Mouse (Mus musculus) intestine, embryonic 16.5 days (tissue): ENCODE results near the gene Coro2a. TPM values are rescaled to one million over a fixed set of nuclear protein-coding genes. Genes with fewer than 3 reads are reported as not detected.

ENCODE experiments used
- ATAC-seq: fragments of 200-750 bp; cut with Nextera tagmentation; 2 replicates; pipeline ENCODE4 v1.8.0; 2017; ENCODE audit warnings: moderate TSS enrichment, moderate library complexity
- H3K27ac ChIP-seq: fragments of 300-500 bp; sonication (generic); 2 replicates; pipeline ENCODE4 v1.5.1; 2014; ENCODE audit warnings: mild to moderate bottlenecking, low read length
- H3K27me3 ChIP-seq: fragments of 300-500 bp; sonication (generic); replicated peaks from 2 replicates; pipeline ENCODE4 v1.6.1; 2014; ENCODE audit warnings: low read length, control low read depth, mixed read lengths; ENCODE audit not compliant: control insufficient read depth, insufficient read depth
- H3K36me3 ChIP-seq: fragments of 300-500 bp; sonication (generic); 2 replicates; pipeline ENCODE4 v1.6.1; 2014; ENCODE audit warnings: low read length, control low read depth; ENCODE audit not compliant: control insufficient read depth, insufficient read depth
- H3K4me1 ChIP-seq: fragments of 300-500 bp; sonication (generic); 2 replicates; pipeline ENCODE4 v1.6.1; 2014; ENCODE audit warnings: low read length, control low read depth, mixed read lengths; ENCODE audit not compliant: control insufficient read depth, insufficient read depth
- H3K4me2 ChIP-seq: fragments of 300-500 bp; sonication (generic); 2 replicates; pipeline ENCODE4 v1.6.1; 2014; ENCODE audit warnings: low read depth, low read length, control low read depth
- H3K4me3 ChIP-seq: fragments of 300-500 bp; sonication (generic); 2 replicates; pipeline ENCODE4 v1.5.1; 2014; ENCODE audit warnings: mild to moderate bottlenecking, low read length
- H3K9ac ChIP-seq: fragments of 300-500 bp; sonication (generic); 2 replicates; pipeline ENCODE4 v1.6.1; 2014; ENCODE audit warnings: low read depth, low read length
- H3K9me3 ChIP-seq: fragments of 300-500 bp; sonication (generic); 2 replicates; pipeline ENCODE4 v1.6.1; 2016; ENCODE audit warnings: low read length, control low read depth; ENCODE audit not compliant: control insufficient read depth
- WGBS: fragments of 180-500 bp; shearing (Covaris S2); extraction: QIAGEN DNeasy Blood & Tissue Kit; methylation state at CpG from one replicate; pipeline ENCODE4 v1.1.7; 2014; 5-methylcytosine and 5-hydroxymethylcytosine counted together
- polyA plus RNA-seq: library from polyadenylated mRNA; unstranded; fragments of >200 nt; fragmentation: Nextera tagmentation; extraction: Ambion mirVana; gene quantifications from 2 replicates; pipeline ENCODE4 v1.2.1, GENCODE M21; 2015

The Coro2a gene
- polyA plus RNA-seq, 1 experiment from 2014 or later: 99.8 TPM

DNA sequence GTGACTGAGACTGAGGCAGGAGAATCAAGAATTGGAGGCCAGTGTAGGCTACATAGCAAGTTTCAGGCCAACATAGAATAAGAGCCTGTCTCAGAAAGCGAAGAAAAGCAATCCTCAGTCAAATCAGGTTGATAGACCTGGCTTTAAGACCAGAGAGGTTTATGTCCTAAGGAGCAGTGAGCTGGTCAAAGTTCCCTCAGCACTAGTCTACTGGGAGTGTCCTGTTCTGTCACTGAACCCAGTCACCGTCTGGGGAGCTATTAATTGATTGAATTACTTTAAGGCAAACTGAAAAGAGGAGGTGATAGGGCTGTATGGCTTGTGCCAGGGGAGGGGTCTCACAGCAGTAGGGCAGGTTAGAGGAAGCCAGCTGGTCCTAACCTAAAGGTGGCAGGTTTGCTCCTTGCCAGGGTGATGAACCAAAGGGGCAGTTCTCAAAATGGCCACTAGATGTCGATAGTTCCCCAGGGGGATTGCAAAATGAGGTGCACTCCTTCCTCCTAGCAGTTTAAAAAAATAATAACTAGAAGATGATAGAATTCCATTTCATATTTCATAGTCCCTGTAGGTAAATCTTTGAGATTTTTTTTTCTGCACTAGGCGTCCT, 104.6 kb downstream of the Coro2a start:
- H3K36me3 ChIP-seq: peaks cover 16% of the 10 kb centered on the region
- peak overlapping the region; percentile 65 for H3K27ac ChIP-seq
- no peaks in the 10 kb centered on the region for H3K9me3 ChIP-seq
- ATAC-seq: peak; percentile 61
- H3K9ac ChIP-seq: no peak overlapping the region
- H3K4me3 ChIP-seq: no peak overlapping the region
- WGBS: 39% methylated on average over 4 of the region's 4 CpGs
- no peak overlapping the region for H3K4me2 ChIP-seq
- peaks cover 13% of the 10 kb centered on the region; the same call in 1 of the 2 replicates for H3K4me1 ChIP-seq
- no peaks in the 10 kb centered on the region for H3K27me3 ChIP-seq

DNA sequence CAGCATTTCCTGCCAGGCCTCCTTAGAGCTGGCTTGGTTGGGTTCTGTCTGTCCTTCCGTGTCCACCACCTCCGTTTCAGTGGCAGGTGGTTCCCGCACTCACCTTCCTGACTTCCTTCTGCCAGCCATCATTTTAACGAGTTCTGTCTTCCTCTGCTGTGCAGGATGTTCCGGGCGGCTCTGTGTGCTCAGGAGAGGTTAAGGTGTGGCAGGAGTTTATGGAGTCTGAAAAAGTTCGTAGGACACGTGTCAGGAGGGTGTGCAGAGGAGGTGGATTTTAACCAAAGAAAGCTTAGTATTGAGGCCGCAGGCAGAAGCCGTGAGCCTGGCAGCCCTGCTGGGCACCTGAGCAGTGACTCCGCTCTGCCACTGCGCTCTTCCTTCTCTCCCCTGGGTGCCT, 106.5 kb downstream of the Coro2a start:
- WGBS: 72% methylated on average over 12 of the region's 12 CpGs
- H3K36me3 ChIP-seq: peaks cover 9% of the 10 kb centered on the region
- H3K9me3 ChIP-seq: no peaks in the 10 kb centered on the region
- H3K4me3 ChIP-seq: no peak overlapping the region
- peak overlapping the region; percentile 75 for H3K27ac ChIP-seq
- peak overlapping the region; percentile 52 for H3K9ac ChIP-seq
- no peaks in the 10 kb centered on the region for H3K27me3 ChIP-seq
- peaks cover 18% of the 10 kb centered on the region; the same call in 1 of the 2 replicates for H3K4me1 ChIP-seq
- 0 out of 2 replicates have a peak overlapping the region, but pooled peaks have one; percentile 2 for H3K4me2 ChIP-seq
- ATAC-seq: peak; percentile 84

DNA sequence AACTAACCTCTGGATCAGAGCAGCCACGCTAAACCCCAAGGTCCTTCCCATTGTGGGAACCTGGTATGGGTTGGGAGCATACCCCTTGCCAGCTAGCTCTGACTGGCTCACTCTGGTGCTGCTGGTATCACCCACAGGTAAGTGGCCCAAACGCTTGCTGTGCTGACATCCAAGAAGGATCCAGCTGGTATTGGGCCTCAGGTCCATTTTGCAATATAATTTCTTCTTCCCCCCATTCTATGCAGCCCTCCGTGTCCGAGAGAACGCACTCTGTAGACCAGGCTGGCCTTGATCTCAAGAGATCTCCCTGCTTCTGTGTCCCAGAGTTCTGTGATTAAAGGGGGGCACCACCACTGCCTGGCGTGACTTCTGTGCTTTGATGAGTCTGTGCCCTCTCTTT, 108.9 kb downstream of the Coro2a start:
- H3K4me3 ChIP-seq: no peak overlapping the region
- no peak overlapping the region for H3K4me2 ChIP-seq
- H3K4me1 ChIP-seq: peaks cover 16% of the 10 kb centered on the region
- no peaks in the 10 kb centered on the region for H3K9me3 ChIP-seq
- no peak for ATAC-seq
- no peaks in the 10 kb centered on the region for H3K27me3 ChIP-seq
- WGBS: 91% methylated on average over 6 of the region's 6 CpGs
- peaks cover 9% of the 10 kb centered on the region for H3K36me3 ChIP-seq
- H3K9ac ChIP-seq: no peak overlapping the region
- H3K27ac ChIP-seq: no peak overlapping the region

- no peaks in the 10 kb centered on the region for H3K9me3 ChIP-seq
- peak within 1 kb of the TSS; percentile 87 for H3K9ac ChIP-seq
- H3K27ac ChIP-seq: peak within 1 kb of the TSS; percentile 72
- H3K4me3 ChIP-seq: peak within 1 kb of the TSS; percentile 87
- H3K27me3 ChIP-seq: no peaks in the 10 kb centered on the region
- peak; percentile 98 for ATAC-seq
- H3K4me2 ChIP-seq: peak within 1 kb of the TSS; percentile 77
- peaks cover 9% of the 10 kb centered on the region for H3K36me3 ChIP-seq
- WGBS: under 1% methylated on average over 58 of the region's 58 CpGs
- peaks cover 11% of the 10 kb centered on the region for H3K4me1 ChIP-seq
Measured at GRCm38 (mm10) chr4:46489028-46489925, 112.7 kb downstream of the Coro2a start, which contains the start of gene Nans. TSS of gene Nans (plus strand) at chr4:46489248.

DNA sequence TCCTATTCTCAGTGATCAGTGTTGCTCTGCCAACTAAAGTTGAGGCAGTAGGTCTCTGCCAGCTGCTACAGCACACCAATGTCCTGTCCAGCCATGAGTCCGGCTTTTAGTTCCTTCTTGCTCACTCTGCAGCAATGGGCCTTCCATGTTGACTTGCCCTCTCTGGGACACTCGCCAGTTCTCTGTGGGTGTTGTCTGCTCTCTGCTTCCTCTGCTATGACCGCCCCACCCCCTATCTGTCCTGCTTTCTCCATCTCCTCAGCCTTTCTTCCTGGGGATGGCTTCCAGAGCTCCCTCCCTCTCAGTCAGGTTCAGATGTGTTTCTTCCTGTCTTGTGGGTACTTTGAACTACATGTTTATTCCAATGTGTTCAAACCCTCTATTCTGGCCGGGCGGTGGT, 114.7 kb downstream of the Coro2a start:
- H3K9ac ChIP-seq: no peak overlapping the region
- no peaks in the 10 kb centered on the region for H3K27me3 ChIP-seq
- WGBS: 82% methylated on average over 5 of the region's 5 CpGs
- ATAC-seq: no peak
- no peak overlapping the region for H3K4me2 ChIP-seq
- no peaks in the 10 kb centered on the region for H3K9me3 ChIP-seq
- H3K4me3 ChIP-seq: no peak overlapping the region
- H3K36me3 ChIP-seq: no peaks in the 10 kb centered on the region
- H3K4me1 ChIP-seq: peaks cover 11% of the 10 kb centered on the region
- H3K27ac ChIP-seq: no peak overlapping the region

Other genes starting within 250 kb of the Coro2a start
- gene Trmo, start 212.8 kb downstream of the Coro2a start, polyA plus RNA-seq: 12.5 and 13.0 TPM in 2 replicates
- 2.6 and 8.1 TPM in 2 replicates for gene Hemgn, start 188.7 kb downstream of the Coro2a start, polyA plus RNA-seq
- 185 and 206 TPM in 2 replicates for gene Anp32b, start 151.3 kb downstream of the Coro2a start, polyA plus RNA-seq
- gene Nans, start 113.0 kb downstream of the Coro2a start, polyA plus RNA-seq: 112 and 120 TPM in 2 replicates
- 14.8 and 15.2 TPM in 2 replicates for gene Trim14, start 66.1 kb downstream of the Coro2a start, polyA plus RNA-seq
- 7.4 and 7.7 TPM in 2 replicates for gene Tbc1d2, start 48.0 kb upstream of the Coro2a start, polyA plus RNA-seq